Mouse (Mus musculus) lung, adult 2 months (tissue): ENCODE measurements around the gene Siglec1.

Source experiments
- CTCF ChIP-seq: fragments of 200-500 bp; IDR thresholded peaks from 2 replicates; pipeline ENCODE4 v1.5.1; 2011; ENCODE audit warnings: mild to moderate bottlenecking, low read length, control low read depth; ENCODE audit not compliant: insufficient read depth
- POLR2A ChIP-seq: fragments of 200-500 bp; IDR thresholded peaks from 2 replicates; pipeline ENCODE4 v1.6.1; 2011; ENCODE audit warnings: low read depth, mild to moderate bottlenecking, control low read depth, low read length, borderline replicate concordance; ENCODE audit errors: extremely low read depth

- TF ChIP-seq POLR2A, result no peak
- no peak for TF ChIP-seq CTCF
Observed at GRCm38 (mm10) chr2:131029065-131029935, 57.3 kb downstream of the Siglec1 start.
